Mouse (Mus musculus) heart, adult 2 months (tissue): ENCODE results near the gene Mfrp.

Experiments used
- CTCF ChIP-seq: fragments of 200-600 bp; IDR thresholded peaks from 2 replicates; pipeline ENCODE4 v1.8.1; 2022; ENCODE audit warnings: antibody characterized with exemption, mild to moderate bottlenecking, moderate library complexity
- EP300 ChIP-seq: fragments of 200-500 bp; IDR thresholded peaks from 2 replicates; pipeline ENCODE4 v1.6.1; 2011; ENCODE audit warnings: low read depth, low read length, control low read depth; ENCODE audit not compliant: insufficient read depth
- POLR2A ChIP-seq: fragments of 200-500 bp; IDR thresholded peaks from 2 replicates; pipeline ENCODE4 v1.6.1; 2011; ENCODE audit warnings: mild to moderate bottlenecking, low read depth, low read length, control low read depth; ENCODE audit not compliant: insufficient read depth

- TF ChIP-seq POLR2A (no peak), CTCF (no peak), EP300 (no peak)
These were observed 5.7 kb upstream of the Mfrp start for GRCm38 (mm10) chr9:44095781-44096180.
